Mouse (Mus musculus) layer of hippocampus, postnatal 14 days (tissue): ENCODE measurements around the gene Cc2d2b. TPM values are rescaled to one million over a fixed set of nuclear protein-coding genes. Genes with fewer than 3 reads are reported as not detected.

ENCODE experiments used
- DNase-seq, 2 experiments: peaks; one replicate each; pipeline ENCODE4 v3.0.0; 2021 to 2022; ENCODE audit warnings: low spot score in 2 of 2, mixed read lengths in 1 of 2
- total RNA-seq, 2 experiments: library from RNA; stranded (reverse); gene quantifications; 2 replicates each; pipeline ENCODE4 v1.2.3; 2021

Gene Cc2d2b
- total RNA-seq, 2 experiments from 2014 or later, result 0.52 to 1.1 TPM

DNA sequence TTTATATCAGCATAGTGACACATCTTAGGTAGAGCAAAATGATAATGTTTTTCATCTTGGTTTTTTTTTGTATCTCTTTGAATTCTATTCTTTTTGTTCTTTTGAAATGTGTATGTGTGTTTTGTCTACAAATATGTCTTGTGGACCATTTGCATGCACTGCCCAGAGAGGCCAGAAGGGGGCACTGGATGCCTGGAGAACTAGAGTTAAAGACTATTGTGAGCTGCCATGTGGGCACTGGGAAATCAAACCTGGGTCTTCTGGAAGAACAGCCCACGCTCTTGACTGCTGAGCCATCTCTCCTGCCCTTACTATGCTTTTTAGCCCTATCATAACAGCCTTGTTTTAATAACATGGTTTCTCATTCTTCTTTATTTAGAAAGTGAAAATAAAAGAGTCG is 5.8 kb downstream of the Cc2d2b start:
- DNase-seq, result no peak

- no peak for DNase-seq
Measured at GRCm38 (mm10) chr19:40760071-40760470, 11.5 kb downstream of the Cc2d2b start.

DNA sequence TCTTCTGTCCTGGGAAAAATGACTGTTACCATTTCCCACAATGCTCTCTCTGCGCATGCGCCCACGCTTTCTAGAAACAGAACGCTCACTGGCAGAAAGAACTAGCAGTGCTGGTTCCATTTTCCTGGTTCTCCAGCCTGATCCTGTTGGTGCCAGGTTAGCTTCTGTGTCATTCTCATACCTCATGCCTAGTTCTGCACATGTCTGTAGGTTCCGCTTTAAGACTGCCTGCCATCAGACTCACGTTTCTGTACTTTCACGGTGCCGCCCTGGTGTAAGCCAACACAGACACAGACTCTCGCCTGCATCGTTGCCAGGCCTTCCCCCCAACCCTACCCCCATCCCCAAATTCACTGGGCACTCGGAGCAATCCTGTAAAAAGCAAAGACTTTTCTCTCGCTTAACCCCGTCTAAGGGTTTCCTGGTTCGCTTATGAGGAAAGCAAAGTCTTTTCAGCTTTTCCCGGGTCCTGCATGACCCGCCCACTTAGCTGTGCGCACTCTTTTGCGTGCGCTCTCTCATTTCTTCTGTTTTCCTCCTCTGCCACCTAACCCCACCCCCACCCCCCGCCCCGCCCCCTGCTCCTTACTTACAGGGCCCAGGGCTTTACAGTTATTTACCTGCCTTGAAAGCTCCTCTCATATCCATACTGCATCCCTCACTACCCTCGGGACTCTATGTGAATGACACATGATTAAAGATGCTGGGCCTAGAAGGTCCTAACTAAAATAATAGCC is 13.6 kb downstream of the Cc2d2b start:
- peak; percentile 54 to 58 for DNase-seq

- no peak for DNase-seq
Measured at GRCm38 (mm10) chr19:40767189-40767588, 18.6 kb downstream of the Cc2d2b start.

- no peak for DNase-seq
Measured at GRCm38 (mm10) chr19:40769341-40769770, 20.8 kb downstream of the Cc2d2b start.

- no peak for DNase-seq
Measured at GRCm38 (mm10) chr19:40788004-40788714, 39.6 kb downstream of the Cc2d2b start.

- DNase-seq, result peak in 1 of 2 experiments; percentile 6
Measured at GRCm38 (mm10) chr19:40788715-40789084, 40.1 kb downstream of the Cc2d2b start.

DNA sequence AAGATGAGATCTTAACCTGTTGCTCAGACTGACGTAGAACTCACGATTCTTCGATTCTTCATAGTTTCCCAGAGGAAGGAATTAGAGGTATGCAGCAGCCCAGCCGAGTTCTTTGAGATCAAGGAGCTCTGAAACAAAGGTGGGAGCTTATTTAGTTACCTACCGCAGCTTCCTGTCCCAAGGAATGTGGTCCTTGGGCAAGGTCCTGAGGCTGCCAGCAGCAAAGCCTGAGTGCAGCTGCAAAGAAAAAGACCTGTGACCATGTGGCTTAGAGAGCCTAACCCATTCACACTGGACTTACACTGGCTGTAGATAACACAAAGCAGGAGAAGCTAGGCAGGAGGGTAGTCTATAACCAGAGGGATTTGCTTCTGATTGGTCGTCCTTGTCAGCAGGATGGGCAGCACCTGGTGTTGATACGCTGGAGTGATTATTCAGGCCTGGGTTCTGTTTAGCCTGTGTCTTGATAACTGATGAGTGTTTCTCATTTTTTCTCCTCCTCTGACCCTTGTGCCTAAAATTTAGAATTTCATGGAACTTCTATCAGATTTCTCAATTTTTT is 56.7 kb downstream of the Cc2d2b start:
- no peak for DNase-seq

DNA sequence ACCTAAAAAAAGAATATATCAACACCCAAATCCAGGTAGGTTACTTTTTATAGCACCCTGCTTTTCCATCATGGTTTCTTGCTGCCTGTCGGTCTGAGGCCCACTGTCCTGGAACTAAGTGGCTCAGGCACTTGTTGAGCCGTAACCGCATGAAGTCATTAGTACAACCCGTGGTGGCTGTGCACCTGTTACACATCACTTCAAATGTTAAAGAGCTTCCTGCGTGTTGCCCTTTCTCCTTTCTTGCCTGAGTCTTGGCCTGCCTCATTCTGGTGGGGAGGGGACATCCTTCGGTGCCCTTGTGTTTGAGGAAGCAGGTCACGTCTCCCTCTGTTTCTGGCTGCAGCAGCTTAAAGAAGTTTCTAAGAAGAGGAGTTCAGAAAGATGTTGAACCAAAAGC is 61.3 kb downstream of the Cc2d2b start:
- no peak for DNase-seq

GRCm38 (mm10) chr19:40811840-40812239 is 63.3 kb downstream of the Cc2d2b start:
- no peak for DNase-seq

- DNase-seq, result no peak
Measured at GRCm38 (mm10) chr19:40812778-40813177, 64.2 kb downstream of the Cc2d2b start.

- no peak for DNase-seq
Measured at GRCm38 (mm10) chr19:40813385-40813784, 64.8 kb downstream of the Cc2d2b start.

DNA sequence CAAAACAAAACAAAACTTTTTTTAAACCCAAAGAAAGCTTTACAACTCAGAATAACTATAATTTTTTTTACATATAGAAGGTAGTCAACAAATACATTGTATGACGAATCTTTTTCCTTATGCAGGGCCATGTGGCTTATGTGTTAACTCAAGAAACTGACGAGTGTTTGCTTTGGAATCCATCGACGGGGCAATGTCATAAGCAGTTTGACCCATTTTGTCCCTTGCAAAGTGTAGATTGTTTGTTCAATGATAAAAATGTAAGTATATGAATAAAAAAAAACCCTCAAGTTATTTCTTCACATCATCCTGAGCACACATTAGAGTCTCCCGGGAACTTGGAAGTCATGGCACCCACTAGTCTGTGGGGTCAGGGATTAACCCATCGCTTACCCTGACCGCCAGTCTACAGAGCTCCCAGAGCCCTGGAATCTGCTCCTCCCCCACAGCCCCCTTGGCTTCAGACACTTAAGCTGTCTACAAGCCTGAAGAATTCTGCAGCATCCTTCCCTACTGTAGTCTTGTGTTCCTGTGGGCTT is 67.2 kb downstream of the Cc2d2b start:
- DNase-seq, result no peak

DNA sequence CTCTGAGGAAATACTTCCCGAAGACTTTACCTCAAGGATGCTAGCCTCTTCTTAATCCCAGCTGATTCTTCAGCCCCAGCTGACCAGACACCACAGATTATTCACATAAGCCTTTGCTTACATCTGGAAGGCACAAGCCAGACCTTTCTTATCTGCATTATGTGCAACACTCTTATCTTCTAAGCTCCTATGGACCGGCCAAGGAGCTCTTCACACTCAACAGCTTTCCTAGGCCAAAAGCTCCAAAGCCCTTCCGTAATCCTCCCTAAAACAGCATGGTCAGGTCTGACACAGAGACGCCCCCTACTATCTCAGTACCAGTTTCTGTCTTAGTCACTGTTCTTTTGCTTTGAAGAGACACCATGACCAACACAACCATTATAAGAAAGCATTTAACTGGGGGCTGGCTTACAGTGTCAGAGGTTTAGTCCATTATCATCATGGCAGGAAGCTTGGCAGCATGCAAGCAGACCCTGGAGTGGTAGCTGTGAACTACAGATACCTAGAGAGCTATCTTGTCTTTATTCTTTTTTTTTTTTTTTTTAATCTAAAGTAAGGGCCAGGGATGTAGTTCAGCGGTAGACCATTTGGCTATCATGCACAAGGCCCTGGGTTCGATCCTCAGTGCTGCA is 69.5 kb downstream of the Cc2d2b start:
- no peak for DNase-seq

- no peak for DNase-seq
Measured at GRCm38 (mm10) chr19:40818764-40819163, 70.2 kb downstream of the Cc2d2b start.

DNA sequence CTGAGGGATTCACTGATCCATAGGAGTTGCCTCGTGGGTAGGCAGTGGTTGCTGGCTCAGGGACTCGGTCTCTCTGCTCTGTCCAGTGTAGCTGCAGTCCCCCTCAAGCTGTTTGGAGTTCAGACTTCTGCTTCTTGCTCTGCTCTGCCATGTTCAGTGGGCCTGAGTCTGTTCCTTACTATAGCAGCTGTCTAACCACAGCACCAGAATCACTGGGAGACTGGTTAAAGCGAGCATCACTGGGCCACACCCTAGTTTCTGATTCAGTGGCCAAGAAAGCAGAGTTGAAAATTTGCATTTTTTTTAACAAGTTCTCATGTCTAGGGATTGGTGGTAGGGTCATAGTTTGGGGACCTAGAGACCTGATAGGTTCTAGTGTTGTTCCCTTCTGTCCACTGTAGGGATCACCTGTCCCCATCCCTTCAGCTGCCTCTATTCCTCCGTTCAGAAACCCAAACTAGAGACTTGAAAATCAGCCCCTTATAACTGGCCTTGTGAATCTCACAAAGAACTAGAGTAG is 72.8 kb downstream of the Cc2d2b start:
- no peak for DNase-seq

GRCm38 (mm10) chr19:40825636-40826035 is 77.1 kb downstream of the Cc2d2b start:
- DNase-seq, result no peak

GRCm38 (mm10) chr19:40826735-40827134 is 78.2 kb downstream of the Cc2d2b start:
- DNase-seq, result no peak

DNA sequence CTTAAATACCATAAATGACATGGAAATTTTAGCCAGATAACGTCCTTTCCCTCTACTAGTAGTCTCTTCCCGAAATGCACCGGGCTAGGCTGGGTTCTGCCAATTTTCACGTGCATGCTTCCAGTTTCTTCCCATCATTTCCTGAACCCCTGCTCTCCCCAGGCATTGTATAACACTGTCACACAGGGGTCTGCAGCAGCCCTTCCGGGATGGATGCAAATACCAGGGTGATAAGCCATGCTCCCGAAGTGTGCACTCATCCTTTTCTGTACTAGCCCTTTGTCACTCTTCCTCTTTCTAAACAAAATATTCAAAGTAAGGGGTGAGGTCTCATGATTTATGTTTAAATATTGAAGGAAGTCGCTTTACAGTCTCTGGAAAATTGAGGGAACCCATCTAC is 81.6 kb downstream of the Cc2d2b start:
- no peak for DNase-seq

DNA sequence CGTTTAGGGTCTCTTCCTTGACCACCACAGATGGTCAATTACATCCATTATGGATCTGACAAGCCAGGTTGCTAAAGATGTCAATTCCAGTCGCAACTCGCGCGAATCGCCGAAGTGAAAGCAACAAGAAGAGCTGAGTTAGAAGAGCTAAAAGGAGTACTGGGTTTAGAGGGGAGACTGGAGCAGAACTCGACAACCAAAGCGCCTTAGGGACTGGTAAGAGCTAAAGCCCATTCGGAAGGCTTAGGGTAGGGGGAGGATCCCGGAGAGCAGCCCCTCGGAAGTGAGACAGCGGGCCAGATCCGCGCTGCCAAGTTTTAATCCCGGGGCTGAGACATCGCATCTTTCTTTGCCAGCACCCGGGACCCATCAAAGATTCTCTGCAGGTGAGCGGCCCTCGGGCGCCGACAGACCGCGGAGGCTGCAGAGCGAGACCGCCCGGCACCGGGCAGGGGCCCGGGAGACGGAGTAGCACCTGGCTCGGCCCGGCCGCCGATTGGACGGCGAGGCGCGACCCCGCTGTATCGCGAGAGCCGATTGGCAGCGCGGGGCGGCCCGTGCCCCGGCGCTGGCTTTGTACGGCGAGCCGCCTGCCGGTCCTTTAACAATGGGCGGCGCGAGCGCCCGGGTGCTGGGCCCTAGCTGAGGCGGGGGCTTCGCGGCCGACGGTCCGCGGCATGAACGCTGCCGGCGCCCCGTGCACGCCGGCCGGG is 82.3 kb downstream of the Cc2d2b start, which contains the start of gene Ccnj:
TSS of gene Ccnj (plus strand) at position 577 of the 713 bp plus-strand sequence.
- peak; percentile 93 to 95 for DNase-seq
